Mouse (Mus musculus) lung, postnatal 14 days (tissue): ENCODE data around the gene Tmigd1.
"Not testable (repeated sequence)": the region's sequence is repeated elsewhere in the genome, so short reads cannot be mapped to it uniquely, and the experiment has no call there.

Source experiments
- DNase-seq: peaks from one replicate; pipeline ENCODE4 v3.0.0; 2021

Tmigd1 gene

GRCm38 (mm10) chr11:76899758-76900738, 1.9 kb upstream of the Tmigd1 start:
- DNase-seq = peak; percentile 62

GRCm38 (mm10) chr11:76904340-76904739, 2.4 kb downstream of the Tmigd1 start:
- DNase-seq = no peak

- DNase-seq = no peak
These were observed 6.7 kb downstream of the Tmigd1 start for GRCm38 (mm10) chr11:76908651-76909050.

- DNase-seq = peak; percentile 24
These were observed 9.5 kb downstream of the Tmigd1 start for GRCm38 (mm10) chr11:76911325-76912054.

GRCm38 (mm10) chr11:76912055-76912395, 10.1 kb downstream of the Tmigd1 start:
- DNase-seq = no peak

GRCm38 (mm10) chr11:76914366-76914765, 12.4 kb downstream of the Tmigd1 start:
- peak; percentile 28 for DNase-seq

- no peak for DNase-seq
These were observed 14.7 kb downstream of the Tmigd1 start for GRCm38 (mm10) chr11:76916539-76917229.

- DNase-seq = no peak
These were observed 15.2 kb downstream of the Tmigd1 start for GRCm38 (mm10) chr11:76917230-76917548.

GRCm38 (mm10) chr11:76920607-76921006, 18.6 kb downstream of the Tmigd1 start:
- no peak for DNase-seq

GRCm38 (mm10) chr11:76924759-76925236, 22.8 kb downstream of the Tmigd1 start, which contains the start of gene Blmh:
Blmh (plus strand) TSS chr11:76924809.
- DNase-seq = no peak

GRCm38 (mm10) chr11:76928586-76928985, 26.6 kb downstream of the Tmigd1 start:
- not testable (repeated sequence) for DNase-seq

- no peak for DNase-seq
These were observed 31.2 kb downstream of the Tmigd1 start for GRCm38 (mm10) chr11:76933209-76933608.

GRCm38 (mm10) chr11:76936578-76936977, 34.6 kb downstream of the Tmigd1 start:
- no peak for DNase-seq

- no peak for DNase-seq
These were observed 42.9 kb downstream of the Tmigd1 start for GRCm38 (mm10) chr11:76944839-76945238.

GRCm38 (mm10) chr11:76945386-76946202, 43.6 kb downstream of the Tmigd1 start:
- peak; percentile 95 for DNase-seq

GRCm38 (mm10) chr11:76946203-76946585, 44.2 kb downstream of the Tmigd1 start:
- DNase-seq = no peak

- DNase-seq = no peak
These were observed 51.6 kb downstream of the Tmigd1 start for GRCm38 (mm10) chr11:76953536-76953935.

- no peak for DNase-seq
These were observed 63.7 kb downstream of the Tmigd1 start for GRCm38 (mm10) chr11:76965703-76966102.
